Mouse (Mus musculus): ENCODE results near the gene Samsn1. TPM values are rescaled to one million over a fixed set of nuclear protein-coding genes. Genes with fewer than 3 reads are reported as not detected.

The Samsn1 gene
- polyA plus RNA-seq, 1 experiment from 2014 or later: 1.3 TPM

DNA sequence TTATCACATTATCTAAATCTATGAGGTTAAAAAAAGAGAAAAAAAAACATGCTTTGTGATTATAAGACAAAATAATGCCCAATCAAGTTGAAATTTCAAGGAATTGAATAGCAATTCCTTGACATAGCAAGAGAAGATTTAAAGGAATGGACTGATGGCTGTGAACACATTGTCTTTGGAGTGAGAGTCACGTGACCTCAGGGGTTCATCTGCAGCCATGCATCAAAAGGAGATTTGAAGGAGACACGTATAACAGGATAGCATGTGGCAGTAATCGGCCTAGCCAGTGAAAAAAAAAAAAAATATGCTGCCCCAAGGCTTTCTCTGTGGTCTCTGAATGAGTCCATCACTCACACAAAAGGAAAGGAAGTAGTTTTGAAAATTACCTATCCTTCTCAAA lies 201.1 kb downstream of the Samsn1 start:
- H3K4me2 ChIP-seq: no peak overlapping the region

More for the DNA sequence above, 201.1 kb downstream of the Samsn1 start:
- Histone ChIP-seq H3K9ac (no peak overlapping the region), H3K36me3 (replicated peaks) (no peaks in the 10 kb centered on the region), H3K4me3 (no peak overlapping the region), H3K27ac (no peak overlapping the region), H3K27me3 (replicated peaks) (no peaks in the 10 kb centered on the region), H3K4me1 (no peaks in the 10 kb centered on the region), H3K9me3 (no peaks in the 10 kb centered on the region)
- no peak for ATAC-seq (replicated peaks)
- WGBS: 34% methylated on average over 3 of the region's 3 CpGs
